Mouse (Mus musculus) lung, embryonic 15.5 days (tissue): ENCODE measurements around the gene Olfr312. TPM values are rescaled to one million over a fixed set of nuclear protein-coding genes. Genes with fewer than 3 reads are reported as not detected.
A peak's percentile ranks its signal among the peaks of the same experiment; 100 is the strongest.
"Not testable (repeated sequence)": the region's sequence is repeated elsewhere in the genome, so short reads cannot be mapped to it uniquely, and the experiment has no call there.

Experiments
- ATAC-seq: fragments of 200-750 bp; cut with Nextera tagmentation; 2 replicates; pipeline ENCODE4 v1.8.0; 2017; ENCODE audit warnings: moderate number of reproducible peaks, borderline replicate concordance; ENCODE audit not compliant: low FRiP score, low TSS enrichment; ENCODE audit errors: extremely low read depth
- H3K27ac ChIP-seq: fragments of 300-500 bp; sonication (generic); 2 replicates; pipeline ENCODE4 v1.5.1; 2015; ENCODE audit warnings: moderate library complexity, mild to moderate bottlenecking, inconsistent platforms
- H3K27me3 ChIP-seq: fragments of 300-500 bp; sonication (generic); 2 replicates; pipeline ENCODE4 v1.6.1; 2015; ENCODE audit warnings: inconsistent platforms
- H3K36me3 ChIP-seq: fragments of 300-500 bp; sonication (generic); 2 replicates; pipeline ENCODE4 v1.6.1; 2015; ENCODE audit warnings: inconsistent platforms
- H3K4me1 ChIP-seq: fragments of 300-500 bp; sonication (generic); 2 replicates; pipeline ENCODE4 v1.6.1; 2015; ENCODE audit warnings: inconsistent platforms
- H3K4me2 ChIP-seq: fragments of 300-500 bp; sonication (generic); 2 replicates; pipeline ENCODE4 v1.6.1; 2015; ENCODE audit warnings: inconsistent platforms, mild to moderate bottlenecking, moderate library complexity
- H3K4me3 ChIP-seq: fragments of 300-500 bp; sonication (generic); 2 replicates; pipeline ENCODE4 v1.5.1; 2015; ENCODE audit warnings: mild to moderate bottlenecking, inconsistent platforms
- H3K9ac ChIP-seq: fragments of 300-500 bp; sonication (generic); 2 replicates; pipeline ENCODE4 v1.6.1; 2015; ENCODE audit warnings: inconsistent platforms
- H3K9me3 ChIP-seq: fragments of 300-500 bp; sonication (generic); 2 replicates; pipeline ENCODE4 v1.6.1; 2016; ENCODE audit warnings: inconsistent platforms
- WGBS: fragments of 180-500 bp; shearing (Covaris S2); methylation state at CpG from one replicate; pipeline ENCODE4 v1.1.7; 2015; 5-methylcytosine and 5-hydroxymethylcytosine counted together
- polyA plus RNA-seq: library from polyadenylated mRNA; unstranded; fragments of >200 nt; fragmentation: Nextera tagmentation; extraction: Ambion mirVana; gene quantifications from 2 replicates; pipeline ENCODE4 v1.2.1, GENCODE M21; 2015

The Olfr312 gene
- polyA plus RNA-seq, 1 experiment from 2014 or later: not detected

GRCm38 (mm10) chr11:58803871-58804270 is 25.2 kb upstream of the Olfr312 start:
- no peak for ATAC-seq
- H3K9ac ChIP-seq: no peak overlapping the region
- WGBS: 33% methylated on average over 4 of the region's 4 CpGs

GRCm38 (mm10) chr11:58804393-58804792 is 24.6 kb upstream of the Olfr312 start:
- Histone ChIP-seq H3K4me3 (no peak overlapping the region), H3K27ac (no peak overlapping the region), H3K4me2 (no peak overlapping the region), H3K27me3 (no peaks in the 10 kb centered on the region), H3K9me3 (no peaks in the 10 kb centered on the region), H3K4me1 (0 out of 2 replicates have a peak, but pooled peaks cover 4% of the 10 kb centered on the region), H3K36me3 (no peaks in the 10 kb centered on the region), H3K9ac (no peak overlapping the region)
- ATAC-seq: no peak
- WGBS: 8% methylated on average over 2 of the region's 2 CpGs

More at GRCm38 (mm10) chr11:58803871-58804270, 25.2 kb upstream of the Olfr312 start:
- Histone ChIP-seq H3K4me2 (no peak overlapping the region), H3K4me3 (no peak overlapping the region), H3K36me3 (no peaks in the 10 kb centered on the region), H3K4me1 (0 out of 2 replicates have a peak, but pooled peaks cover 4% of the 10 kb centered on the region), H3K9me3 (no peaks in the 10 kb centered on the region), H3K27ac (no peak overlapping the region), H3K27me3 (no peaks in the 10 kb centered on the region)

- Histone ChIP-seq H3K4me3 (no peak overlapping the region), H3K4me1 (no peaks in the 10 kb centered on the region), H3K27me3 (no peaks in the 10 kb centered on the region), H3K9me3 (no peaks in the 10 kb centered on the region), H3K9ac (no peak overlapping the region), H3K4me2 (no peak overlapping the region), H3K27ac (no peak overlapping the region), H3K36me3 (no peaks in the 10 kb centered on the region)
- ATAC-seq: no peak
- WGBS: 7% methylated on average over 1 of the region's 1 CpGs
These were observed 17.0 kb upstream of the Olfr312 start for GRCm38 (mm10) chr11:58812001-58812400.

- 36% methylated on average over 1 of the region's 1 CpGs for WGBS
- not testable (repeated sequence) for H3K4me3 ChIP-seq, H3K4me2 ChIP-seq
These were observed 14.3 kb upstream of the Olfr312 start, which contains the start of gene Olfr313 for GRCm38 (mm10) chr11:58814700-58815099. Gene Olfr313, plus strand, starts transcription at chr11:58815000.

GRCm38 (mm10) chr11:58815676-58816075 is 13.4 kb upstream of the Olfr312 start:
- H3K36me3 ChIP-seq: no peaks in the 10 kb centered on the region
- H3K27me3 ChIP-seq: no peaks in the 10 kb centered on the region
- WGBS: 61% methylated on average over 1 of the region's 1 CpGs
- no peaks in the 10 kb centered on the region for H3K4me1 ChIP-seq
- H3K27ac ChIP-seq: no peak overlapping the region
- H3K4me3 ChIP-seq: no peak overlapping the region
- H3K4me2 ChIP-seq: no peak overlapping the region
- H3K9ac ChIP-seq: no peak overlapping the region
- no peak for ATAC-seq
- H3K9me3 ChIP-seq: no peaks in the 10 kb centered on the region

More at GRCm38 (mm10) chr11:58814700-58815099, 14.3 kb upstream of the Olfr312 start, which contains the start of gene Olfr313:
- H3K9me3 ChIP-seq, H3K27ac ChIP-seq, H3K9ac ChIP-seq, H3K27me3 ChIP-seq, H3K36me3 ChIP-seq, ATAC-seq, H3K4me1 ChIP-seq: not testable (repeated sequence)

GRCm38 (mm10) chr11:58829764-58830163 is 727 bp downstream of the Olfr312 start:
- H3K9ac ChIP-seq: no peak overlapping the region
- H3K4me1 ChIP-seq: no peaks in the 10 kb centered on the region
- H3K27me3 ChIP-seq: no peaks in the 10 kb centered on the region
- no peaks in the 10 kb centered on the region for H3K36me3 ChIP-seq
- no peak for ATAC-seq
- no peak overlapping the region for H3K27ac ChIP-seq
- H3K4me3 ChIP-seq: no peak overlapping the region
- H3K9me3 ChIP-seq: no peaks in the 10 kb centered on the region
- no peak overlapping the region for H3K4me2 ChIP-seq
- 76% methylated on average over 3 of the region's 3 CpGs for WGBS

GRCm38 (mm10) chr11:58832541-58832940 is 3.5 kb downstream of the Olfr312 start:
- not testable (repeated sequence) for H3K4me3 ChIP-seq, H3K4me1 ChIP-seq, H3K9ac ChIP-seq, H3K27ac ChIP-seq, H3K36me3 ChIP-seq, H3K9me3 ChIP-seq, H3K4me2 ChIP-seq, H3K27me3 ChIP-seq, ATAC-seq
- 50% methylated on average over 3 of the region's 3 CpGs for WGBS

GRCm38 (mm10) chr11:58838951-58839350 is 9.9 kb downstream of the Olfr312 start, which contains the start of gene Olfr311:
Gene Olfr311, plus strand, starts transcription at chr11:58839251.
- not testable (repeated sequence) for H3K9me3 ChIP-seq, H3K4me1 ChIP-seq, H3K27me3 ChIP-seq, H3K9ac ChIP-seq, H3K36me3 ChIP-seq, ATAC-seq, H3K4me3 ChIP-seq, H3K4me2 ChIP-seq, H3K27ac ChIP-seq

- peak within 1 kb of the TSS; percentile 82 for H3K4me2 ChIP-seq
- H3K4me3 ChIP-seq: peak within 1 kb of the TSS; percentile 94
- peak; percentile 100 for ATAC-seq
- 0 out of 2 replicates have a peak within 1 kb of the TSS, but pooled peaks have one; percentile 54 for H3K27ac ChIP-seq
- peaks cover 7% of the 10 kb centered on the region for H3K4me1 ChIP-seq
- H3K36me3 ChIP-seq: peaks cover 16% of the 10 kb centered on the region
- WGBS: 0% methylated on average over 24 of the region's 24 CpGs
- H3K9me3 ChIP-seq: no peaks in the 10 kb centered on the region
- peak within 1 kb of the TSS; percentile 92 for H3K9ac ChIP-seq
- no peaks in the 10 kb centered on the region for H3K27me3 ChIP-seq
These were observed 18.0 kb downstream of the Olfr312 start, which contains the start of gene Gm12258 for GRCm38 (mm10) chr11:58846919-58847461. Gene Gm12258, plus strand, starts transcription at chr11:58847158.

- Histone ChIP-seq H3K36me3 (peaks cover 16% of the 10 kb centered on the region), H3K4me2 (peak overlapping the region; percentile 82), H3K9me3 (no peaks in the 10 kb centered on the region), H3K27ac (no peak overlapping the region), H3K9ac (peak overlapping the region; percentile 92), H3K27me3 (no peaks in the 10 kb centered on the region), H3K4me1 (peaks cover 7% of the 10 kb centered on the region), H3K4me3 (peak overlapping the region; percentile 94)
- peak; percentile 5; the same call in 1 of the 2 replicates for ATAC-seq
- WGBS: 35% methylated on average over 9 of the region's 9 CpGs
These were observed 18.6 kb downstream of the Olfr312 start for GRCm38 (mm10) chr11:58847636-58848035.

GRCm38 (mm10) chr11:58849731-58850130 is 20.7 kb downstream of the Olfr312 start:
- Histone ChIP-seq H3K4me1 (peaks cover 7% of the 10 kb centered on the region), H3K9ac (no peak overlapping the region), H3K36me3 (peaks cover 21% of the 10 kb centered on the region), H3K27me3 (no peaks in the 10 kb centered on the region), H3K4me3 (no peak overlapping the region), H3K9me3 (no peaks in the 10 kb centered on the region), H3K4me2 (no peak overlapping the region), H3K27ac (no peak overlapping the region)
- 68% methylated on average over 2 of the region's 2 CpGs for WGBS
- no peak for ATAC-seq

GRCm38 (mm10) chr11:58860744-58861143 is 31.7 kb downstream of the Olfr312 start:
- Histone ChIP-seq H3K4me2 (no peak overlapping the region), H3K4me1 (no peaks in the 10 kb centered on the region), H3K9ac (no peak overlapping the region), H3K27ac (no peak overlapping the region), H3K4me3 (no peak overlapping the region), H3K36me3 (peaks cover 49% of the 10 kb centered on the region), H3K27me3 (no peaks in the 10 kb centered on the region), H3K9me3 (peaks cover 9% of the 10 kb centered on the region; the same call in 1 of the 2 replicates)
- no peak for ATAC-seq
- 94% methylated on average over 8 of the region's 8 CpGs for WGBS
